Mouse (Mus musculus): ENCODE measurements around the gene Slco1a4.
"Not testable (repeated sequence)": the region's sequence is repeated elsewhere in the genome, so short reads cannot be mapped to it uniquely, and the experiment has no call there.

The Slco1a4 gene

DNA sequence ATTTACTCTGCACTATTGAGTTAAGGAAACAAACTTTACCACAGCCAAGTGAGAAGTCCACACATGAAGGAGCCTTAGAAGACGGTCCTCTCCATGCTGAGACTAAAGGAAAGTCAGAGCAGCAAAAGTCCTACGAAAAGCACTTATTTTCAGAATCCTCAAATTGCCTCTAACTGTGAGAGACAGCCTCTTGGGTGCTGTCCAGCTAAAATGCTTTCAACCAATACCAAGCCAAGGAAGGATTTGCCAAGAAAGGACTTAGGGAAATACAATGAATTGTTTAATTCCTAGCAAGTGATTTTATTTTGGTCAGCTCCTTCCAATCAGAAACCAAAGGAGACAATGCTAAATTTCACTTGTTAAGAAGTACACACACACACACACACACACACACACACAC lies at the start of gene Slco1a4:
Slco1a4 (minus strand) TSS at position 115 of the 400 bp plus-strand sequence.
- DNase-seq: no peak

DNA sequence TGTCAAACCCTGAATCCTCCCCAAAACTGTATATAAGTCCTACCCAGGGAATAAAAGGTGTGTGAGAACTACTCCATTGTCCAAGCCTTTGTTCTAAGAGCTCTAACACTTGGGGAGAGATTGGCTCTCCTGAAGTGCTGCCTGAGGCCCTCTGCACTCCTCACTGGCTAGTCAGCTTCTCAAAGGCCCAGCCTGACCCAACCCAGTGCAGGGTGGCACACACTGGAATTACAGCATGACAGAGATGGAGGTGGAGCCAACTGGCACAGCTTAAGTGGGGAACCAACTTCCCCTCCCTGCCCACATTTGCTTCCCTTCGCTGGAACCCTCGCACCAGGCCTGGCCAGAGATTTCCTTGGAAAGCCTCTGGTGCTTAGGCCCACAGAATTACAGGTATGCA lies 42.2 kb upstream of the Slco1a4 start:
- no peak for DNase-seq

DNA sequence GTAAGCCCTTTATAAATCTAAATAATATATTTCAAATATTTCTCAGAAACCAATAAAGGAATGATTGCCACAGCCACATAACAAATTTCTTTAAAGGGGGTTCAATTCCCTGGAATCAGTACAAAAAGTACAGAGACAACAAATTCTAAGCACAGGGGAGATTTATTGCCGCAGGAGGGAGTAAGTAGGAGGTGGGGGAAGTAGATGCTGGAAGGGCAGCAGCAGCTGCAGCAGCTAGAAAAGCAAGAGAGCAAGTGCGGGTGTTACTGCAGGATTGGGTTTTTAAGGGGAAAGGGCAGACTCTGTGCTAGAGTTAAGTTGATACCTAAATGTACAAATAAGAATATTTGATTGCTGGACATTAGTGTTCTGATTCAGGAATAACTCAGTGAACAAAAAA lies 33.7 kb upstream of the Slco1a4 start:
- no peak for DNase-seq

DNA sequence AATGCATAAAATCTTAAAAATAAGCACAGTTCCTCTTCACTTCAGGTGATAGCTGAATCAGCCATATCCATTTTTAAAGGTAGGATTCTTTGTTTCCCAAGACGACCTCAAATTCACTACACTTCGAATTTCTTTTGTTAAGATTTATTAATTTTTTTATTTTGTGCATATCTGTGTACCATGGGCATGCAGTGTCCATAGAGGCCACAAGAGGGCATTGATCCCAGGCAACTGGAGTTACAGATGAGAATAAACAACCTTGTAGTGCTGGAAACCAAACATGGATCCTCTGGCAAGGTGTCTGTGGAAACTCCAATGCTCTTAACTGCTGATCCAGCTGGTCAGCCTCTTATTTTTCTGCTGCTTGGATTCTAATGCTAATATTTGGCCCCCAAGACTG lies 32.2 kb upstream of the Slco1a4 start:
- DNase-seq: no peak

DNA sequence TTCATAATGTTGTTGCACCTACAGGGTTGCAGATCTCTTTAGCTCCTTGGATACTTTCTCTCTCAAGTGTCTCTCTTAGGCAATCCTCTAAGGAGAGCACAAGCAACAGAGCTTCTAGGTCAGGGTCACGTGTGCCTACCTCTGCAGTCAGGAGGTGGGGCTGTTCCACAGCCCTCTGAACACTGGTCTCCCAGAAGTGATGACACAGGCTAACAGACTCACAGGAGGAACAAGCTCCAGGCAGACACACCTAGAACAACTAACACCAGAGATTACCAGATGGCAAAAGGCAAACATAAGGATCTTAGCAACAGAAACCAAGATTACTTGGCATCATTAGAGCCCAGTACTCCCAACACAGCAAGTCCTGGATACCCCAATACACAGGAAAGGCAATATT lies 26.6 kb upstream of the Slco1a4 start:
- no peak for DNase-seq

DNA sequence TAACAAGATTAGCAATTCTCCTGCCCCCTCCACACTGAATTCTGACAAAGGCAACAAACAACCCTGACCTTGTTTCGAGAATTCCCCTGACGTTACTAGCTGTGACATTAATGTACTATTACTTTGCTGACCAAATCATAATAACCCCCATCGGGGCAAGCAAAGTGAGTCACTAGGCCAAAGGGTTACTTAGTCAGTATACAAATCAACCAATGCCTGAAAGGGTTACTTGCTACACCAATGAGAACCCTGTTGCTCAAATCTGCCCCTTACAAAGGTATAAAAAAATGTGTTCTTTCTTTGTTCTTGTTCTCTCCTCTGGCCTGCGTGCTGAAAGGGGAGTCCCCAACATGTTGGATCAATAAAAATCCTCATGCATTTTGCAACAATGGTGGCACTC lies 19.7 kb upstream of the Slco1a4 start:
- not testable (repeated sequence) for DNase-seq

DNA sequence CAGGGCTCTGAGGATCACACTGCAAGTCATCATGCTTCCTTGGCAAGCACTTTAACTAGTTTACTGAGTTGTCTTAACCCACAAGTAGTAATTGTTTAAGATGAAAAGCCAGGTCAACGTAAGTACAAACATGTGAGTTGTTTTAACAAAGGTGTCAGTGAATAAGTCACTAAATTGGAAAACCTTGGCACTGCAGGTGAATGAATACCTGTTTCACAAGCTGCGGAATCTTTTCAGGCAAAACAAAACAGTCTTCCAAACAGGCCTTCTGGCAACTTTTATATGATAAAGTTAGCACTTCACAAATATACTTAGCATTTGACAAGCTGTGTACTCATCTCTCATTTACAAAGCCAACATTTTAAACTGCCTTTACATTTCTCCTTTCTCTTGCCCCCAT lies 15.7 kb upstream of the Slco1a4 start:
- DNase-seq: no peak

DNA sequence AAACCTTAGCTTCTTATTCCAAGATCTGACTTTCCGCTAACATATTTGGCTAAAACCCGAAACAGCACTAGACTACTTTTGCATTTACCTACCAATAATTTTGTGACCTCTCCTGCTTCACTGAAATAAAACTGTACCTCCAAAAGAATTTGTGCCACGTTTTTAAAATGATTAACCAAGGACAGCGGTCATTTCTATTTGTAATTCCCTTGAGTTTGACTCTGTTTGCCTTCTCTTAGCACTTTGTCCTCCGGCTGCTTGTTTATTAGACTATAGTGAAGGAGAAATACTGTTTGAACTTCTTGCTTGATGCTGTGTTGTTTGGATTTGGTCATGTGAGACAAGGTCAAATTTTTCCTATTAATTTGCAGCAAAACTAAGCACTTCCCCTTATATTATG lies 12.7 kb upstream of the Slco1a4 start:
- no peak for DNase-seq

DNA sequence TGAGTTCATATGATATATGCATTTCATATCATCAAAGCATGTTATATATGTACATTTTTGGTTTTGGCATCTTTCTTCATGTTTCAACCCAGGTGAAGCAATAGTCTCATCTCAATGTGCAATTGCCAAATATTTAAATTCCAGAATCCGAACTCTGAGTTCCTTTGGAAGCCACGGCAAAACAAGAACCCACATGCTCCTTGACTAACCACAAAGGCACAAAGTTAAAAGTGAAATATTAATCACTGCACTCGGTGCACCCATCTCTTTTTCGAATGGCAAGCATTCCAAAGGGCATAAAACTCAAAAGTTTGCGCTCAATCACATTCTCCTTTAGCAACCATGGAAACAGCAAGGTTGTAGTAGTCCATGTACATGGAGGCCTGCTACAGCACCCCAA lies 10.0 kb upstream of the Slco1a4 start:
- DNase-seq: no peak

DNA sequence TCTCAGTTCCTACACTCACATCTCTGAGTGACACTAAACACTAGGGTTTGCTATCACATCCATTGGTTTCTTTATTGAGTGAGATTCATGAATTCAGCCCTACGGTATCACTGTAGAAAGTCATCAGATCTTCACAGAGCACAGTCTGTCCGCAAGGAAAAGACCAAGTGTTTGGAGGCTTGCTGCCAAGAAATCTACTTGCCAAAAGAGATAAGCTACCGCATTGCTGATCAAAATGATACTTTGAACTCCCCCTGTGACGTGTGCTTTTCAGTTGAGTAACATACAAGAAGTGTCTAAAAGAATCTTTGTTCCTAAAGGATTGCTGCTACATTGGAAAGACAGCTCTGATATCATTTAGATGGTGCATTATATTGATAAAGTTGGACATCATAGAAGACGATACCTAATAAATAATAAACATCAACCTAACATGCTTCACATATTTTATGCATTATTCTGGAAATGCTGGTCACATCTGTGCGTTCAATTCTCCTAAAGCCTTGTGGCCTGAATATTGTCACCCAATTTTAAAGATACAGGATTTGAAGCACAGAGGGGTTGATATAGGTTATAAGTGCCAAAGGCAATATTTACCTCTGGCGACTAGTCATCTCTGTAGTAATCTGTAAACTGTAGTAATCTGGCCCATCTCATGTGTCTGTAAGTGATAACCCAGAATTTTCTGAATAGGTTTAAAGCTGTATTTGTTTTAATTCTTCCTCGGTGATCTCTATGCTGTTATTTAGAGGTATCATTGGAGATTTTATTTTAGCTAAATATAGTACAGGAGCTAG lies 1.9 kb upstream of the Slco1a4 start:
- DNase-seq: no peak

DNA sequence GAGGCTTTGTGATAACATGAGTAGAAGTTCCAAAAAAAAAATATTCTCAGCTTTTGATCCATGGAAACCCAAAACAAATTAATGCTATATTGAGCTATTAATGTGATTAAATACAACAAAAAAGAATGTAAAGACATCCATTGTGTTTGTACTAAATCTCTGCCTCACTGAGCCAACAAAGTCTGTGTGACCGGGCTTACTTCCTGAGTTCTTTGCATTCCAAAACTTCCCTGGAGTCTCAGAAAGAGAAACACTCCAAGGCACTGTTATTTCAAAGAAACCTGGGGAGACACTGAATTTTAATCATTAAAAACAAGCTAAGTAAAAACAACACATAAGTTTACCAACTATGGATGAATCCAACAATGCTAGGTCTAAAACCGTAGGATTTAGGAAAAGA lies 2.4 kb downstream of the Slco1a4 start:
- no peak for DNase-seq

DNA sequence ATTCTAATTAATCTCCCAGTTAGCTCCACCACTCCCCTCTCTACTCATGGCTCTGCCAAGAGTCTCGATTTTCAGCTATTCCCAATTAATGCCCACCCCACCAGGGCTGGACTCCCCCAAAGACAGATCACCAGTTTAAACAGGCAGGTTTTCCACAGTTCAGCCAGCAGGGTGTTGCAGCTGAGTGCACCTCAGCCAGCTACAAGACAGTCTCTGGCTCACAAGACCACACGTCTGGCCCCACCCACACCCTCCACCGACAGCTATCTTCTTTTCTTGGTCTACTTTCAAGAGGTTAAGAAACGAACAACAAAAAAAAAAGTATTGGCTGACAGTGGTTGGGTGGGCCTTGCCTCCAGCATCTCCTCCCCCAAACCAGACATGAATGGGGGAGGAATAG lies 6.9 kb downstream of the Slco1a4 start:
- DNase-seq: no peak

DNA sequence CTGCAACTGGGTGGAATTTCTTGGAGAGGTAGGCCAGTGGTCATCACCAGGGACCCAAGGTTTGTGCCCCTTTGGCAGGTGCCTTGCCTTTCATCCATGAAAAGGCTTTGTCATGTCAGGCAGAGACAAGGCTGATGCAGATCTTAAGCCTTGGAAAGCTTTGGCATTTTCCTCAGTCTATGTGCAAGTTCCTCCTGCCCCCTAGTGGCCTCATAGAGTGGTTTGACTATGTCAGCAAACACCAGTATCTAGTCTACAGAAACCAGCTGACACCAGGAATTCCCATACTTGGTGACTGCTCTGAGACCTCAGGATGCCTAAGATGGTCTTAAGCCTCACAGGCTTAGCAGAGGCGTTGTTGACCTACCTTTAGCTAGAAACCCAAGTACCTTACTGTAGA lies 58.2 kb downstream of the Slco1a4 start:
- peak; percentile 7 for DNase-seq

DNA sequence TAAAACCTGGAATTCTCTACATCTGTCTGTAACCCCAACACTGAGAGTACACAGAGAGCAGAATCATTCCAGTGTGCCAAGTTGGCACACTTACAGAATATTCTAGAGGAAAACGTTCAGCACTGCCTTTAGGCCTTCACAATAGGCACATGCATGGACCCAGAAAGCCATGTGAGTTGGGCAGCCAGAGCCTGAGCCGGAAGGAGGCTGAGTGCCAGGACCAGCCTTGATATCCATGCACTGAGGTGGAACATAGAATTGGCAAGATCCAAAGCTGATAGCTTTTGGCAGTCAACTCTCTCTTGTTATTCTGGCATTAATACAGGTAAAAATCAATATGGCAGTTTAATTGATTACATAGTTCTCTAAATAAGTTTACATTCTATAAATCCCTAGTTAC lies 81.5 kb downstream of the Slco1a4 start:
- DNase-seq: no peak

DNA sequence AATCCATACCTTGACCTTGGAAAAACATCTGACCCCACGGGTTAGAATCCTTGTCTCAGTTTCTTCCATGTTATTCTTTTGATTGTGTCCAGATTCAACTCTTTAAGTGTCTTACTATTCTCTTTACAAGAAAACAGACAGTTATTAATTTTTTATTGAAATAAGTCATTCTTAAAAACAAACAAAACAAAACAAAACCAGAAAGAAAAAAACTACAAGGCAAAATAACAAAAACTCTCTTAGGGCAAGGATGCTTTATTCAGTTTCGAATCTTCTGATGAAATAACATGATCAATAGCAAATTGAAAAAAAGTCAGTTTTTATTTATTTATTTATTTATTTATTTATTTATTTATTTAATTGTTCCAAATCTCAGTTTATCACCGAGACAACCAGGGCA lies 82.3 kb downstream of the Slco1a4 start, which contains the start of gene Gm5724:
Gm5724 (minus strand) TSS at position 101 of the 400 bp plus-strand sequence.
- DNase-seq: no peak

Measured in right cerebral cortex, postnatal 14 days (tissue).